Mouse (Mus musculus) kidney, adult 9 months (tissue): ENCODE results near the gene Rrnad1.

Source experiments
- DNase-seq: peaks from one replicate; pipeline ENCODE4 v3.0.0; 2022

The Rrnad1 gene

DNA sequence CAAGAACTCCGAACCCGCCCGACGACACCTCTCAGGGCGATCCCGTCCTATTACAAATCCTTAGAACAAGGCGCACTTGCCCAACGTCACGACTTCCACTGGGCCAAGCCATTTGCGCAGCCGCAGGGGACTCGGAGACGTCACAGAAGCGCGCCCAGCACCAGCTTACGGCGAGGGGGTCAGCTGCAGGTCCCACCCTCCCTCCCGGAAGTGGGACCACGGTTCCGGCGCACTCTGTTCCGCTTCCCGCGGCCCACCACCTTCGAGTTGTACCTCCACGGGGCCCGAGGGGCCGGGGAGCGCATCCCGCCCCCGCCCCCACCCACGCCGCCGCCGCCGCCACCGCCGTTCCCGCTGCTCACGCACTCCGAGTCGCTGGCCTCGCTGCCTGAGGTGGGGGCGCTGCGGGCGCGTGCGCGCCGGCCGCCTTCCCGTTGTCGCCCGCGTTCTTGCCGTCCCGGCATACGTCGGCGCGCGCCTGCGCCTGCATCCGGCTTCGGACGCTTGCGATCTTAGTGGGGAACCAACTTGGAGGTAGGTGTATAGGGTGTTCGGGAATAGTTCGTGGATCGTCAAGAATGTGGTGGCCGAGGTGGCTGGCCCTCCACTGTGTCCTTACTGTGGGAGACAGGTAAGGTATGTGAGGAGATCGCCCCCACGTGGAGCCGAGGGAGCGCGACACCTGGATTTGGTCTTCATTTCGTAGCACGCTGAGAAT lies at the start of gene Rrnad1, which contains the start of gene Isg20l2:
Gene Rrnad1, minus strand, starts transcription at position 640 of the 718 bp plus-strand sequence.
Gene Isg20l2, plus strand, starts transcription at position 237 of the 718 bp plus-strand sequence.
- peak; percentile 98 for DNase-seq

DNA sequence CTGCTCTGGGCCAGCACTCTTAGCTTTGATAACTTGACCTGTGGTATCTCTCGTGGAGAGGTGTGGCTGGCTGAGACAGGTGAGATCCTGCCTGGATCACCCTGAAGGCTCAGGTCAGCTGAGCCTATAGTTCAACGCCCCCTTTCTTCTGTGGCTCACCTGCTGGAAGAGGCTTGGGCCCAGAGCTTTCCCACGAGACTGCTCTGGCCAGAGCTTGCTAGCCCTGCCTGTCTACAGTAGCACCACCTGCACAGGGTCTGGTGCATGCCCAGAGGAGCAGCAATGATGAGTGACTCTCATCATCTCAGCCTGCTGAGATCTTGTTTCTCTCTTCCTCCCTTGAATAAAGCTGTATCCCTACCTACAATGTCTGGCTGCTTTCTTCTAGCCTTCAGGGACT lies 49.6 kb upstream of the Rrnad1 start:
- DNase-seq: no peak

DNA sequence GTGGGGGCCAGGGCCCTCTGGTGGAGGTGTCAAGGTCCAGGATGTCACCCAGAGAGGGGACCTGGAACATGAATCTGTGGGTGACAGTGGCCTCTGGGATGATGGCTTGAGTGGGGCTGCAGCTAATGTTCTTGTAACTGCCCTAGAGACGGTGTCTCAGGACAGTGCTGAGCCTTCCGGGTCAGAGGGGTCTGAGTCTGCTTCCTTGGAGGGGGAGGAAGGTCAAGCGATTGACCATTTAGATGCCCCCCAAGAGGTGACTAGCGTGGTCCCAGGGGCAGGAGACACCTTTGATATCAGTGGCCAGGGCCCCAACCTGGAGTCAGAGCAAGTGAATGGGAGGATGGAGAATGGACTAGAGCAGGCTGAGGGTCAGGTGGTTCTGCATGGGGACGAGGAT lies 49.0 kb upstream of the Rrnad1 start:
- no peak for DNase-seq

DNA sequence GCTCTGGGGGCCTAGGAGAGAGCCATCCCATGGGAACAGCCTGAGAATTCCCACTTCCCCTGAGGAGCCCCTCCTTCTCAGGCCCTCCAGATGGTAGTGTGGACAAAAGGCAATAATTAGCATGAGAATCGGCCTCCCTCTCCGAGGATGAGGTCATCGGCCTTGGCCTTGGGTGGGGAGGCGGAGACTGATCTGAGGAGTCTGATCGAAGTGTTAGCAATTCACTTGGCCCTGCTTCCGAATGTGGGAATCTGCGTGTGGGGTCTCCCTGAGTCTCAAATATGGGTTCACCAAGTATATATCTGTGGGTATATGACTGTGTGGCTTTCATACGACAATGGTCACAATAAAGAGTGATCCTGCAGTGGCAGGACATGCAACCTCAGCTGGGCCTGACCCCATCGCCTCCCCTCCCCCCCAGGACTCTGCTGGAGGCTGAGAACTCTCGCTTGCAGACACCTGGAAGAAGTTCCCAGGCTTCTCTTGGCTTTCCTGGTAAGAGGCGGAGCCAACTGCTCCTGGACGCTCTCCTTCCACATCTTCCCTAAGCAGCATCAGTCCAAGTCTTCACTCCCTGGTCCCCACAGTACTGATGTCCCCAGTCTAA lies 44.0 kb upstream of the Rrnad1 start:
- DNase-seq: no peak

DNA sequence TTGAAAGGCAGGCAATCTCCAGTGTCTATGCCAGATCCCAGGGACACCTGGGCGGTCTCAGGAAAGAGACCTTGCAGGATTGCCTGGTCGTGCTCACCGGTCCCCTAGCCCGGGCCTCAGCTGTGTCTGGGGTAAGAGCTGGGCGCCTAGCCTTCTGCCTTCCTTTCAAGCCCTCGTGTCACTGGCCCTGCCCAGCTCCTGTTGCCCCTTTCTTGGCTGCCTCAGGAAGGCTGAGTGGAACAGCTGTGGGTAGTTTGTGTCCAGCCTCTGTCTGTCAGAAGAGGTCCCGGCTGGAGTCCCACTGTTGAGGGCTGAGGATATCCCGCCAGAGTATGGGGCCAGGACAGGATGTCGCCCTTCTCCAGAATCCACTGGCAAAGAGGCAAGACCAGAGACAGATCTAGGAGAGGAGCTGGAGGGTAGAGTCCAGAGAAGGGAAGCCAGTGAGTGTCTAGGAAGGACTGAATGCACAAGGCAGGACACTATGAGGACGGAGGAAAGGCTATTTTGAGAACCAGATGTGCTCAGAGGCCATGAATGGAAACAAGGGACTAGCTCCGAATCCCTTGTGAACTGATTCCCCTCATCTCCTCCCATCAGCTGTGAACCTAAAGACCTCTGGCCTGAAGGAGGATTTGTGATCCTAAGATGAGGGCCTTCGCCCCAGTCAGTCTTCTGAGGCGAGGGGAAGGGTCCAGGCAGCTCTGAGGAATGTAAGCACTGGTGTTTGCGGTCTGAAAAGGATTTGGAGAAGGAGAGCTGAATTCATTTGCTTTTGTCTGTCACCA lies 43.3 kb upstream of the Rrnad1 start:
- no peak for DNase-seq

DNA sequence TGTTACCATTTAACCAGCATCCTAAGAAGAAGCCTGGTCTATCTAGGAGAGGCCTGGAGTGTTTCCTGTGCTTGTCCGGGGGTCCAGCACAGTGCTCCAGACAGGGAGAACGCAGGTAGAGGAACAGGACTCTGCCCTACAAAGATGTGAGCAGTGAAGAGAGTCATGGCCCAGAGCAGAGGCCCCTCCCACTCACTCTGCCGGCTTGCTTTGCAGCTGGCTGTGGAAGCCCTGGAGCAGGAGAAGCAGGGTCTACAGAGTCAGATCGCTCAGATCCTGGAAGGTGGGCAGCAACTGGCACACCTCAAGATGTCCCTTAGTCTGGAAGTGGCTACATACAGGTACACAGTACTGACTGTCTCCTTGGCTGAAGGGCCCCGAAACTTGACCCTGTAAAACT lies 42.3 kb upstream of the Rrnad1 start:
- no peak for DNase-seq

DNA sequence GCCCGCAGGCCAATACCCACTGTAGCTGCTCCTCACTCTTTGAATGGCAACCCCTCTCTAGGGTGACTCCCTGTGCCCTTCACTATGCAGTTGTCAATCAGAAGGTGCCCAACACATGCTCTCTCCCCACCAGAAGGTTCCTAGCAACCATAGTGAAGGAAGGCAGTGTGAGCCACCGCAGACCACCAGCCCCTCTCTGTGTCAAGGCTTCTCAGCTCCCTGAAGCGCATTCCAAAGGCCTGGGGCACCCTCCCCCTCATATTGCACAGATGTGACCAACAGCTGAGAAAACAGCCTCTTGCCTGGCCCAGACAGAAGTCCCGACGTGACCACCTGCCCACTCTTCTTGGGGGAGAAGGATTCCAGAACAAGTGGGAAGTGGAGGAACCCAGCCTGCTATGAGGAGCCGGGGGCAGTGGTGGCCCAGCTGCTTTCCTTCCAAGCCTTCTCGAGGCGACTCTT lies 41.7 kb upstream of the Rrnad1 start:
- DNase-seq: no peak

DNA sequence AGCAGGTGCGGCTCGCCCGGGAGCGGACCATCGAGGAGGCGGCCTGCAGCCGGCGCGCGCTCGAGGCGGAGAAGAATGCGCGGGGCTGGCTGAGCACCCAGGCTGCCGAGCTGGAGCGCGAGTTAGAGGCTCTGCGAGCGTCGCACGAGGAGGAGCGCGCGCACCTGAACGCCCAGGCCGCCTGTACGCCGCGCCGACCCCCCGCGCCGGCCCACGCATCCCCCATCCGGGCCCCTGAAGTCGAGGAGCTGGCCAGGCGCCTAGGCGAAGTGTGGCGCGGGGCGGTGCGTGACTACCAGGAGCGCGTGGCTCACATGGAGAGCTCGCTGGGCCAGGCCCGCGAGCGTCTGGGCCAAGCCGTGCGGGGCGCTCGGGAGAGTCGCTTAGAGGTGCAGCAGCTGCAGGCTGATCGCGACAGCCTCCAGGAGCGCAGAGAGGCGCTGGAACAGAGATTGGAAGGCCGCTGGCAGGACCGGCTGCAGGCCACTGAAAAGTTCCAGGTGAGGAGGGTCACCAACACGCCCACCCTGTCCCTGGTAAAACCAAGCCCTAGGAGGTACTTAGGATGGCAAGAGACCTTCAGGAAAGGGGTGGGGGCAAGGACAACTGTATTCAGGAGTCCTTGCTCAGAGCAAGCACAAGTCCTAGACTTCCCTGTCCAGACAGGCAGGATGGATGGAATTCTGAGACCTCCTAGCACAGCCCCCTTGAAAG lies 41.1 kb upstream of the Rrnad1 start:
- DNase-seq: no peak

DNA sequence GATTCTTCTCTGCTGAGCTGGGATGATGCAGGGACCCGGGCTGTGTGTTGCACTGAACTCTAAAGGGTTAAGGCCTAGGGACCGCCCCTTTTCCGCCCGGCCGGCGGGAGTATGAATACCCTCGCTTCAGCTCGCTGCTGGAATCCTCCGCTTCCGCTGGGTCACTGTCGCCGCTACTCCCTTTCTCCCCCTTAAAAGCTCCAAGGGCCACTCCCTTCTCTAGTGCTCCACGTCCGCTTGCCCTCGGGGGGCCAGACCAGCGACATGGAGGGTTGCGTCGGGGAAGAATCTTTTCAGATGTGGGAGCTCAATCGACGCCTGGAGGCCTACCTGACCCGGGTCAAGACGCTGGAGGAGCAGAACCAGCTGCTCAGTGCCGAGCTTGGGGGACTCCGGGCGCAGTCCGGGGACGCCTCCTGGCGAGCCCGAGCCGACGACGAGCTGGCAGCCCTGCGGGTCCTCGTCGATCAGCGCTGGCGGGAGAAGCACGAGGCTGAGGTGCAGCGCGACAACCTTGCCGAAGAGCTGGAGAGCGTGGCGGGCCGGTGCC lies 40.5 kb upstream of the Rrnad1 start, which contains the start of gene Nes:
Gene Nes, plus strand, starts transcription at position 140 of the 550 bp plus-strand sequence.
- peak; percentile 63 for DNase-seq

DNA sequence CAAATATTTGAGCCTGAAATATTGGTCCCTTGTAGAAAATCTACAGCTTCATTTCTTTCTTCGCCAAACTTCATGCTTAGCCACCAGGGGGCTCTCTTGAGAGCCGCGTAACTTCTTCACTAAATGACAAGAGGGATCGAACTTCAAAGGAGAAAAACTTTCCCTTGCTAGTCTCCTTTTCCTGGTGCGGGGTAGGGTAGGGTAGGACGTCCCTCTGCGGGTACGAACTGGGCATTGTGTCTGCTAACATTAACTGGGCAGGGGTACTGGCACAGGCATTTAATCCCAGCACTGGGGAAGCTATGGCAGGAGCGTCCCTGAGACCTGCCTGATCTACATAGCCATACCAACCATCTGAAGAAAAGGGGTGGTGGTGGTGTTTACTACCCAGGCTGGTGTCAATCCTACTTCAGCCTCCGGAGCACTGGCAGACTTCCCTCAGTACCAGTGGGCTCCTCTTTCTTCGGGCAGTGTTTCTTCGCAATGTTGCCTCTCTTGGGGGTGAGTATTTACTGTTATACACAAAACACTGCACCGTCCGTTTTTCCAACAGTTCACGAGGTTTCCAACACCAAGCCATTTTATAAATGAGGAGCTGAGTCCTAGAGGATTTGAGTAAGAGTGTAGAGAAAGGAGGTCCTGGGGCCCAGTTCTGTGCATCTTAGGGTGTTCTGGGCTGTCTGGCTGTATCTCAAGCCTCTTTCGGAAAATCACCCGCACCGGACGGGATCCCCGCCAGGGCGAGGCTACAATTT lies 39.8 kb upstream of the Rrnad1 start:
- peak; percentile 74 for DNase-seq

DNA sequence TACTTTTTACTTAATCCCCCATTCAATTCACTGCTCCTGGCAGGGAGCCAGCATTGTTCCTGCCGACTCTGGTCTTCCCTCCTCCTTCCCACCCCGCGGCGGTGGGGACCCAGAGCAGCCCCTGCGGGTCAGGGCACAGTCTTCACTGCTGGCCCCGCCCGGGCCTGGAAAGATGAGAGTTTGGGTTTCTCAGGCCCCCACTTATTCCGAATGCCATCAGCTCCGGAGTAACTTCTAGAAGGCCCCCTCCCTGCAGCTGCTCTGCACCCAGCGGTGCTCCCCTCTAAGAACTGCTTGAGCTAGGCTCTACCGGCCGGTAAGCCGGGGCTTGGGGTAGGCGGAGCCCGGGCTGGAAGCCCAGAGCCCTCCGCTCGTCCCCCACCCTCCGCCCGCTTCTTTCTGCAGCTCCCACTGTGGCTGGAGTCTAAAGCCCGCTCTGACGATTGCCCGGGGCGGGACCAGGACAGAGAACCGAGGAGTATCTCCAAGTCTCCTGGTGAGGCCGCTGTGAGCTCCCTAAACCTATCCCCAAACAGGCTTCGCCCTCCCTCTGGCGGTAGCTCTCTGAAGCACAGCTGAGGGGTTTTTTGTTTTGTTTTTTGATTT lies 30.2 kb upstream of the Rrnad1 start:
- DNase-seq: peak; percentile 91

DNA sequence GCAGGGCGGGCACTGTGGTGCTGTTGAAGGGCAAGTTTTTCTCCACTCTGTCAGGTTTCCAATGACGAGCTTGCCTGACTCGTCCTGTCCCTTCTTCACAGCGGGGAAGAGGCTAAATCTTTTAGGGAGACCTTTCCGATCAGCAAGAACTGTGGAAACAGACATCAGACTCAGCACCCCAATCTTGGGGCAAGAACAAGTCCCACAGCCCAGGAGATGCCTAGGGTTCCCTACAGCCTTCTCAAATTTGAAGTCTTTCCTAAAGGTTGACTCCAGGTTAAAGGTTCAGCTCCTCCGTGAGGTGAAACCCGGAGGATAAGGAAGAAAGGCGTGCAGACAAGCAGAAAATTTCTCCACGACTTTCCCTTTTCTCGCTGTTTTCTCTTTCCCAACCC lies 29.7 kb upstream of the Rrnad1 start:
- no peak for DNase-seq

DNA sequence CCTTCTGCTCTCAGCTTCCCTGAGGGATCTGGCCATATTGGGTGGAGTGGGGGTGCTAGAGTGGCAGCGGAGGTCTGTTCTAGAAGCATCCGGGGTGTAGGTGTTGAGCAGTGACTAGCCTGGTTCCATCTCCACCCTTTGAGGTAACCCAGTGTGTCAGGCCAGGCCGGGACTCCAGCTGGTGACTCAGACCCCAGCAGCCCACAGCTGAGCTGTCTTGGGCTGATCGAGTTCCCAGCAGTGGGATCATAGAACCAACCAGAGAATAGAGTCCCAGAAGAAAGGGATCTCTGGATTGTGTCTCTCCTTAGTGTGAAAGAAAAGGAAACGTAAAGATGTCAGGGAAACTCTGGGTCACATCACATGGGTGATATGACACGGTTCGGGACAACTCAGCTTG lies 28.9 kb upstream of the Rrnad1 start:
- no peak for DNase-seq

DNA sequence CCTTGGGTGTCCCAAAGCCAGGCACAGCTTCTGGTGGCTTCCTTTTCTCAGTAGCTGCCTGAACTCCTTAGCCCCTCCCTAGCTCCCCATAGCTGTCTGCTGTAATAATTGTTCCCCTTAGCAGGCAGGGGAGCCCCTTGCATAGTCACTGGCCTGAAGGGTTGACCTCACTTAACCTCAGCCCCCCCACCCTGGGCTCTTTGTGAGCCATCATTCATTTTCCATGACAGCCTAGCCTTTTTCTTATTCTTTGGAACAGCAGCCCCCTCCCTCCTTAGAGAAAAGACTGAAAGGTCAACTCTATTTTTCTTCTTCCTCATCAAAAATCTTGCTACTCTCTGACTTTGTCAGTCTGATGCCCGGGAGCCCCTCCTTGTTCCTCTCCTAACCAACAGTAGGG lies 28.4 kb upstream of the Rrnad1 start:
- no peak for DNase-seq

DNA sequence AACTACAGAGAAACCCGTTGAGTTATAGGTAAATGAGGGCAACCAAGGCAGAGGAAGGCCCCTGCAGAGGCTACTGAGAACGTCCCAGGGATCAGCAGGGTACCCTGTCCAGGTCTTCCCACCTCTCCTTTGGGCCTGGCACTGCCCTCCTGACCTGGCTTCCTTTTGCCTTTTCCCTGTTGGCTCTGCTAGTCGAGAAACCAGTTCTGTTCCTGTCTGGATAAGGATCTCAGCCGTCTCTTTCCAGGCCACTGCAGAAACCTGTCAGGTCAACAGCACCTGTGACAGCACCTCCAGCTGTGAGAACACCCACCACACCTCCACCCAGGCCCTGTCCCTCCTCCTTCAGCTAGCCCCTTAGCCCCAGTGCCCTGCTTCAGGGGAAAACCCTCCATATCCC lies 28.0 kb upstream of the Rrnad1 start:
- DNase-seq: no peak

DNA sequence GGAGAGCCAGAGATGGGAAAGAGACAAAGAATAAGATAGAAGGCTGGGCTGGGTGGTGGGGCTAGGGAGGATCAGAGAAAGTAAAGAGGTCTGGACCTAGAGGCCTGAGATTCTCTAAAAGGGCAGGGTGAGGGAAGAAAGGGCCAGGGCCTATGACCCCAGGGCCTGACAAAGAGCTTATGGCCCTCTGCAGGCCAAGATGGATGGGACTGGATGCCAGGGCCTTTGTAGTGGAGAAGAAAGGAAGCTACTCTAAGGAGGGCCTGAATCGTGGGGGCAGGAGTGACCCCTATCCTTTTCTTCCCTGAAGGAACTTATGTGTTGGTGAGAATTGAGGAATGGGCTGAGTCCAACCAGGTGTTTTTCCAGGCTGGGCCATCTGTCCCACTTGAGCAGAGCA lies 27.5 kb upstream of the Rrnad1 start:
- DNase-seq: no peak

DNA sequence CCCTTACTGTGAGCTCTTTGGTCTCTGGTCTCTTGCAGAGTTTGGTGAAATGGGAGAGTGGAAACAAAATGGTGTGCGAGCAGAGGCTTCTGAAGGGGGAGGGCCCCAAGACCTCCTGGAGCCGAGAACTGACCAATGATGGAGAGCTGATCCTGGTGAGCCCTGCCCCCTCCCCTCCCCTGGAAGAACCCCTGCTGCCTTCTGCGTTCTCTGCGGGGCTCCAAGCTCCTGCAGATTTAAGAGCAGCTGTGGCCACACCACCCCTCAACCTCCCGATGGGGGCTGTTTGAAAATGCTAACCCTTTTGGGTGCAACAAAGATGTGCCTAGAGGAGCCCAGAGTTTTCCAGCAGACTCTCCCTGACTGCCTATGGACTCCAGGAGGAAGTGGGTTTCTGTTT lies 21.9 kb upstream of the Rrnad1 start:
- DNase-seq: no peak

DNA sequence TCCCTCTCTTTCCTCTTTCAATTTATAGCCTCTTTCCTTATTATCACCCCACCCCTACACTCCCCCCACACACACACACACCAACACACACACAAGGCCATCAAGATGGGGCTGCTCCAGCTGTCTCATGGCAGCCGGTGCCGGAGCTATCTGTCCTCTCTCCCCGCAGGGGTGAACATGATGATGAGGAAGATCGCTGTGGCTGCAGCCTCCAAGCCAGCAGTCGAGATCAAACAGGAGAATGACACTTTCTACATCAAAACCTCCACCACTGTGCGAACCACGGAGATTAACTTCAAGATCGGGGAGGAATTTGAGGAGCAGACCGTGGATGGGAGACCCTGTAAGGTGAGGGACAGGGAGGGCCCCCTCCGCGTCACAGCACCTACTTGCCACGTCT lies 21.4 kb upstream of the Rrnad1 start:
- DNase-seq: no peak

DNA sequence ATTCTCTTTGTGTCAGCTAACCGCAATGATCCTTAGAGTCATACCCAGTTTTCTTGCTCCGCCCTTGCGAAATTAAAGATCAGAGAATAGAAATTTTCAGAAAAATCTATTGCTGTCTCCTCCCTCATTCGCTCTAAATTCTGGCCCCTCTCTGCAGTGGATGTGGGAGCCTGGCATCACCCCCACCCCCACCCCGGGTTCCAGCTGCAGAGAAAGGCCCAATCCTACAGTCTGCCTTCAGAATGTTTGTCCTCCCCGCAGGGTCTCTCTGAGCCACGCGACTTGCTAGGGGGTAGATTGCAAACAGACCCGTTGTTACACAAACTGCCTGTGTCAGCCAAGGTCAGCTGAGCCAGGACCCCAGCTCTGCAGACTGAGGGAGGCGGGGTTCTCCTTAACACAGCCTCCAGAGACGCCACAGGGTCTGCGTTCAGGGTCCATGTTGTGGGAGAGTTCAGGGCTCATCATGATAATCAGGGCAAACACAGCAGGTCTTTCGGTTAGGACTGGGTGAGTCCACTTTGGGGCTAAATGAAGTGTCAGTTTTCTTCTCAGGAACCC lies 19.5 kb upstream of the Rrnad1 start:
- DNase-seq: no peak

DNA sequence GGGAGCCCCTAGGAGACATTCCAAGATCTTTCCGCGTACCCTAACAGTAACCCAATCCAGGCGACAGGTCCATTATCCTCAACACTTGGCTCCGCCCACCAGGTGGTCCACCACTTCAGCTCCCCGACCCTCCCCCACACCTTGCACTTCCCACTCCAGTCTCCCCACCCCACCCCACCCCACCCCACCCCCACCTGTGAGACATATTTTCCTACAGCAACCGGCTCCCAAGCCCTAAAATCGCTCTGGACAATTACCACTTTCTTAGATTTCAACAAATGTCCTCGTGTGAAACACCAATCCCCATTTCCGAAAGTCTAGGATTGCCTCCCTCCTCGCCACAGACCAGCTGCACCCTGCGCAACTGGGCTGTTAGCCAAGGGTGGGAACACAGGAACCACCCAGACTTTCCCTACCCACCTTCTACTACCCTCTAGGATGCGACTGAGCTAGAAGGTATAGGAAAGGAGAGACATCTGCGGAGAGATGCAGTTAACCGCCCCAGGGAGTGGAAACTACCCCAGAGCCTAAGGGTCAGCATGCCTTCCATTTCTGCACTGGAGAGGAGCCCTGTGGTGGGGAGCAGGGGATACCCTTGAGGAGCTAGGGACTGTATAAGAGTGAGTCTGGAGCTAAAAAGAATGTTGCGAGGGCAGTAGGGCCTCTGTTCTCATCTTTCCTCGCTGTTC lies 18.9 kb upstream of the Rrnad1 start:
- no peak for DNase-seq
